Mouse (Mus musculus) heart, embryonic 10.5 days (tissue): ENCODE results near the gene Bcl2. TPM values are rescaled to one million over a fixed set of nuclear protein-coding genes. Genes with fewer than 3 reads are reported as not detected.

Source experiments
- DNase-seq: peaks from one replicate; pipeline ENCODE4 v3.0.0-alpha.2; 2017; ENCODE audit warnings: low spot score
- H3K27ac ChIP-seq: fragments of 300-500 bp; sonication (generic); 2 replicates; pipeline ENCODE4 v1.5.1; 2016; ENCODE audit warnings: mild to moderate bottlenecking
- H3K27me3 ChIP-seq: fragments of 300-500 bp; sonication (generic); 2 replicates; pipeline ENCODE4 v1.6.1; 2016; ENCODE audit warnings: mild to moderate bottlenecking; ENCODE audit not compliant: poor library complexity, insufficient read depth, severe bottlenecking
- H3K36me3 ChIP-seq: fragments of 300-500 bp; sonication (generic); 2 replicates; pipeline ENCODE4 v1.6.1; 2016; ENCODE audit warnings: mild to moderate bottlenecking, moderate library complexity
- H3K4me1 ChIP-seq: fragments of 300-500 bp; sonication (generic); 2 replicates; pipeline ENCODE4 v1.6.1; 2016; ENCODE audit warnings: mild to moderate bottlenecking
- H3K4me3 ChIP-seq: fragments of 300-500 bp; sonication (generic); 2 replicates; pipeline ENCODE4 v1.5.1; 2016; ENCODE audit warnings: mild to moderate bottlenecking, moderate library complexity
- H3K9me3 ChIP-seq: fragments of 300-500 bp; sonication (generic); 2 replicates; pipeline ENCODE4 v1.6.1; 2016; ENCODE audit warnings: mild to moderate bottlenecking, moderate library complexity
- WGBS: fragments of 180-500 bp; shearing (Covaris S2); methylation state at CpG from one replicate; pipeline ENCODE4 v1.1.7; 2016; 5-methylcytosine and 5-hydroxymethylcytosine counted together
- microRNA-seq: library from miRNA; unstranded; fragments of <30 nt; microRNA quantifications from one replicate; pipeline ENCODE4, GENCODE M21; 2017
- polyA plus RNA-seq: library from polyadenylated mRNA; unstranded; fragments of >200 nt; fragmentation: Nextera tagmentation; extraction: Ambion mirVana; gene quantifications from 2 replicates; pipeline ENCODE4 v1.2.1, GENCODE M21; 2016

Gene Bcl2
- polyA plus RNA-seq, 1 experiment from 2014 or later: 15.0 TPM

DNA sequence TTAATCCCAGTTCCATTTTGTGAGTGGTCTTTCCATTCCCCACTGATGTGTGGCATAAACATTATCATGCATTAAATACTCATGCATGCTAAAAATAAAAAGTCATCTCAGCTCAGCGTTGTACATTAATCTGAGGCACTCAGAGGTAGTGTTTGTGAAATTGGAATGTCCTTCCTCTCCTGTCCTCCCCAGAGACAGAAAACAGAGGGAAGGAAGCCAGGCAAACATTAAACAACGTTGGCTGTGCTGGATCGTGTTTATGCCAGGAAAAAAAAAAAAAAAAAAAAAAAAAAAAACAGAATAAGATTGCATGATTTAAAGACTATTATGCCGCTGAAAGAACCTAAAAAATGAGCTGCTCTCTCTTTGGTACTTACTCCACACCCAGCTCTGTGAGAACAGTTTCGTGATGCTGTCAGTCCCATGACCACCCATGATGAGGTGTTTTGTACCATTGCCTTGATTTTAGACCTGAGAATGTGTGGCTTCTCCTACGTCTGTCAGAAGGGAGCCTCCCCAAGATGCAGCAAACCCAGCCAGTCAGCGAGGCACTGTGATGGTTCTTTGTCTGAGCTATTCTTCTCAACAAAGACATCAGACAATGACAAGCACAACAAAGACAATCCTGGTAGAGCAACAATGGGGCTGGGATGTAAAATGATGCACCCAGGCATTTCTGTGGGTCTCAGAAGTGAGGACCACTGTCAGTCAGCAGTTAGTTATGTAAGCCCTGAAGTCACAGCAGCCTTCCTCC lies 200.0 kb downstream of the Bcl2 start:
- Histone ChIP-seq H3K4me3 (no peak overlapping the region), H3K4me1 (no peaks in the 10 kb centered on the region), H3K27me3 (no peaks in the 10 kb centered on the region), H3K9me3 (no peaks in the 10 kb centered on the region), H3K36me3 (no peaks in the 10 kb centered on the region), H3K27ac (no peak overlapping the region)
- WGBS: 63% methylated on average over 7 of the region's 7 CpGs
- no peak for DNase-seq

- H3K9me3 ChIP-seq: no peaks in the 10 kb centered on the region
- H3K4me1 ChIP-seq: no peaks in the 10 kb centered on the region
- H3K27ac ChIP-seq: no peak overlapping the region
- H3K4me3 ChIP-seq: no peak overlapping the region
- DNase-seq: no peak
- no peaks in the 10 kb centered on the region for H3K27me3 ChIP-seq
- WGBS: 79% methylated on average over 4 of the region's 4 CpGs
- no peaks in the 10 kb centered on the region for H3K36me3 ChIP-seq
Observed at GRCm38 (mm10) chr1:106513481-106513880, 200.6 kb downstream of the Bcl2 start.

DNA sequence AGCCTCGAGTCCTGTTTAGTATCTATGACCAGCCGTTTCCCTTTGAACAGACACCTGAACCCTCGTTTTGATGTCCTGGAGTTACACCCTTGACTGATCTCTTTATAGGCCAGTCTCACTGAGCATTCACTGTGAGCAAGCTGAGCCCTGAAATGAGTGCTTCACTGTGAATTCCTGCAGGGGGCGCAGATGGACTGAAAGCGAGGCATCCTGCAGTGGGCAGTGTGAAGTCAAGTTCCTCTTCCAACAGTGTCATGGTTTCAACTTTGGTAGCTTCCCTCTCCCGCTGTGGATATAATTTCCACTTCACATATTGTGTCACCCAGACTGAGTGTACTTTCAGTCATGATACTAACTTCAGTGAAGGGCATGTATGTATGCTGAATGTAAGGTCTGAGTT lies 202.5 kb downstream of the Bcl2 start:
- Histone ChIP-seq H3K27ac (no peak overlapping the region), H3K27me3 (no peaks in the 10 kb centered on the region), H3K36me3 (no peaks in the 10 kb centered on the region), H3K4me1 (no peaks in the 10 kb centered on the region), H3K4me3 (no peak overlapping the region), H3K9me3 (no peaks in the 10 kb centered on the region)
- no peak for DNase-seq
- WGBS: 29% methylated on average over 6 of the region's 6 CpGs

- H3K4me3 ChIP-seq: no peak overlapping the region
- no peaks in the 10 kb centered on the region for H3K4me1 ChIP-seq
- no peak for DNase-seq
- no peaks in the 10 kb centered on the region for H3K27me3 ChIP-seq
- no peak overlapping the region for H3K27ac ChIP-seq
- 82% methylated on average over 1 of the region's 1 CpGs for WGBS
- H3K9me3 ChIP-seq: no peaks in the 10 kb centered on the region
- H3K36me3 ChIP-seq: no peaks in the 10 kb centered on the region
Observed at GRCm38 (mm10) chr1:106507556-106507955, 206.5 kb downstream of the Bcl2 start.

DNA sequence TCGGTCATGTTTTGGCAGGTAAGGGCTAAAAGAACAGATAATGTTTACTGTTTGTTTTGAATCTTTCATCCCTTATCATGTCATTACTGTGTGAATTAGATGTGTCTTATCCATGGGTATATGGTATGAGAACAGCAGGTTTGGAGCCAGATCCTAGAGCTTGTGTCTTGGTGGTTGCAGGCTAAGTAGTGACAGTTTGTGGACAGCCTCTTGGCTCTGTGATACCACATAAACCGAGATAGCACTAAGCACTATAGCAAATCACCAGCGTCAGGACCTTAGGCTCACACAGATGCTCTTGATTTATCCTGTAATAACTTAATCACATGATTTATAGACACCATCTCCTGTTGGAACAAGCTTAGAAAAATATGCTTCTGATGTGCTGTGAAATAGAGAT lies 210.2 kb downstream of the Bcl2 start:
- H3K27me3 ChIP-seq: no peaks in the 10 kb centered on the region
- no peaks in the 10 kb centered on the region for H3K9me3 ChIP-seq
- no peak for DNase-seq
- WGBS: 82% methylated on average over 3 of the region's 3 CpGs
- no peaks in the 10 kb centered on the region for H3K36me3 ChIP-seq
- no peaks in the 10 kb centered on the region for H3K4me1 ChIP-seq
- H3K27ac ChIP-seq: no peak overlapping the region
- H3K4me3 ChIP-seq: no peak overlapping the region

DNA sequence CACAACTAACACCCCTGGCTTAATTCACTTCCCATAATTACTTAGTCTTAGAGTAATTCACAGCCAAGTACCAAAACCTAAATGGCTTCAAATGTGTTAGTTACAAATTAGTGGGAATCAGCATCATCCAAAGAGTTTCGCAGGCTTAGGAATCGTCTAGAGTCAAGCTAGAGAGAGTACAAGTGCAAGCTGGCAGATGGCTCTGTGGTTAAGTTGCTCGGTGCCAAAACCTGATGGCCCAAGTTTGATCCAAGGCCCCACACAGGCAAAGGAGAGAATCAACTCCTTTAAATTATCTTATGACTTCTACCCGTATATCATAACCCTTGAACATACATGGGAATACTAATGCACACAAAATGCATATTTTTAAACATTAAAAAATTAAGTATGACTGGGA lies 210.7 kb downstream of the Bcl2 start:
- no peak overlapping the region for H3K27ac ChIP-seq
- WGBS: 83% methylated on average over 4 of the region's 4 CpGs
- no peaks in the 10 kb centered on the region for H3K9me3 ChIP-seq
- H3K27me3 ChIP-seq: no peaks in the 10 kb centered on the region
- H3K36me3 ChIP-seq: no peaks in the 10 kb centered on the region
- no peak overlapping the region for H3K4me3 ChIP-seq
- no peak for DNase-seq
- no peaks in the 10 kb centered on the region for H3K4me1 ChIP-seq

GRCm38 (mm10) chr1:106497999-106498398 lies 216.1 kb downstream of the Bcl2 start:
- Histone ChIP-seq H3K36me3 (no peaks in the 10 kb centered on the region), H3K27ac (no peak overlapping the region), H3K4me3 (no peak overlapping the region), H3K4me1 (no peaks in the 10 kb centered on the region), H3K9me3 (no peaks in the 10 kb centered on the region), H3K27me3 (no peaks in the 10 kb centered on the region)
- no peak for DNase-seq
- WGBS: 63% methylated on average over 2 of the region's 2 CpGs

Small RNA genes within 50 kb of the gene (microRNA-seq; reads per million reads assigned to microRNA genes)
- not detected for gene Mir3473f

Other genes starting within 250 kb of the Bcl2 start
- 7.5 and 7.7 TPM in 2 replicates for gene Kdsr, start 45.5 kb upstream of the Bcl2 start, polyA plus RNA-seq
- gene Vps4b, start 82.5 kb upstream of the Bcl2 start, polyA plus RNA-seq: 56.5 and 60.7 TPM in 2 replicates
- gene Serpinb5, start 146.9 kb upstream of the Bcl2 start, polyA plus RNA-seq: not detected in 2 replicates
- gene Serpinb12, start 220.2 kb upstream of the Bcl2 start, polyA plus RNA-seq: 0.09 TPM in 1 of 2 replicates, not detected in the other